Mouse (Mus musculus): Measurements from ENCODE around the gene Osbpl8.

- TF ChIP-seq GATA1 (IDR thresholded peaks at IDR 0.05; ENCODE audit: low read length): no peak
- no peak for TF ChIP-seq TAL1 (IDR thresholded peaks at IDR 0.05; ENCODE audit: low read length)
These were observed 156.0 kb downstream of the Osbpl8 start for GRCm38 (mm10) chr10:111320579-111320978.
